15 mouse cellular contexts compared by ENCODE assay signal in genomic region chr5:99459007-99459406, GRCm38 (mm10).
DNase-seq lines count a peak whose midpoint lies in the region; ATAC-seq lines count a peak whose summit lies in the region.
"Had no signal": no experiment of that assay in that cellular context is flagged by ENCODE, and none has a peak within 500 bp of the region (broad histone marks: within the 10 kb centered on the region; RNA-seq: fewer than 3 reads in every experiment).

No protein-coding gene starts in this region.

- ATAC-seq in frontal cortex, adult (ENCODE audit: low TSS enrichment), result peak; percentile 91
- ATAC-seq: forebrain, embryonic 14.5 days had no signal

- DNase-seq in frontal cortex, postnatal 25 days (ENCODE audit: low spot score in 2 of 2), result no peak
- peak; percentile 52 for DNase-seq in right cerebral cortex, adult 18-20 months
- no peak for DNase-seq in right cerebral cortex, postnatal 4 days
- peak; percentile 37 to 53 for DNase-seq in left cerebral cortex, adult 9 months (ENCODE audit: low spot score in 2 of 2)
- DNase-seq in right cerebral cortex, postnatal 36 days (ENCODE audit: low spot score in 2 of 2), result peak; percentile 25 to 64
- no peak for DNase-seq in layer of hippocampus, postnatal 14 days (ENCODE audit: low spot score in 2 of 2)
- no peak for DNase-seq in yolk sac, embryonic 10.5 days (ENCODE audit: low spot score)
- DNase-seq: adrenal gland, postnatal 10 days; cerebellum, adult 2 months; cerebellum, postnatal 10 days; gastrocnemius, postnatal 36 days; heart, adult 18-20 months; heart, postnatal 10 days had no signal

Comparison
In these comparisons a context has a peak if more than half of its experiments do, and no peak if none do; other contexts are left out.
1. DNase-seq: peak in right cerebral cortex, adult 18-20 months (single experiment), left cerebral cortex, adult 9 months (2 of 2) and right cerebral cortex, postnatal 36 days (2 of 2); none in frontal cortex, postnatal 25 days (0 of 2), right cerebral cortex, postnatal 4 days (single experiment), layer of hippocampus, postnatal 14 days (0 of 2) and yolk sac, embryonic 10.5 days (single experiment).